Mouse (Mus musculus) limb, embryonic 12.5 days (tissue): ENCODE data around the gene Hist1h2bh. TPM values are rescaled to one million over a fixed set of nuclear protein-coding genes. Genes with fewer than 3 reads are reported as not detected.
A peak's percentile ranks its signal among the peaks of the same experiment; 100 is the strongest.

Experiments used
- ATAC-seq: fragments of 200-750 bp; cut with Nextera tagmentation; 2 replicates; pipeline ENCODE4 v1.8.0; 2017; ENCODE audit warnings: low read depth, moderate TSS enrichment; ENCODE audit not compliant: insufficient number of reproducible peaks, insufficient read depth, low FRiP score, low TSS enrichment
- H3K27ac ChIP-seq: fragments of 300-500 bp; sonication (generic); 2 replicates; pipeline ENCODE4 v1.5.1; 2016; ENCODE audit warnings: mild to moderate bottlenecking, moderate library complexity
- H3K27me3 ChIP-seq: fragments of 300-500 bp; sonication (generic); 2 replicates; pipeline ENCODE4 v1.6.1; 2016; ENCODE audit warnings: mild to moderate bottlenecking, moderate library complexity
- H3K36me3 ChIP-seq: fragments of 300-500 bp; sonication (generic); 2 replicates; pipeline ENCODE4 v1.6.1; 2016; ENCODE audit warnings: mild to moderate bottlenecking, moderate library complexity
- H3K4me1 ChIP-seq: fragments of 300-500 bp; sonication (generic); replicated peaks from 2 replicates; pipeline ENCODE4 v1.6.1; 2016
- H3K4me2 ChIP-seq: fragments of 300-500 bp; sonication (generic); 2 replicates; pipeline ENCODE4 v1.6.1; 2016; ENCODE audit warnings: mild to moderate bottlenecking, moderate library complexity
- H3K4me3 ChIP-seq: fragments of 300-500 bp; sonication (generic); replicated peaks from 2 replicates; pipeline ENCODE4 v1.5.1; 2016; ENCODE audit warnings: mild to moderate bottlenecking
- H3K9ac ChIP-seq: fragments of 300-500 bp; sonication (generic); replicated peaks from 2 replicates; pipeline ENCODE4 v1.6.1; 2016; ENCODE audit warnings: mild to moderate bottlenecking, moderate library complexity
- H3K9me3 ChIP-seq: fragments of 300-500 bp; sonication (generic); 2 replicates; pipeline ENCODE4 v1.6.1; 2016; ENCODE audit warnings: mild to moderate bottlenecking, moderate library complexity
- WGBS: fragments of 180-500 bp; shearing (Covaris S2); methylation state at CpG from one replicate; pipeline ENCODE4 v1.1.7; 2016; 5-methylcytosine and 5-hydroxymethylcytosine counted together
- microRNA-seq: library from miRNA; unstranded; fragments of <30 nt; microRNA quantifications from one replicate; pipeline ENCODE4, GENCODE M21; 2017
- polyA plus RNA-seq: library from polyadenylated mRNA; unstranded; fragments of >200 nt; fragmentation: Nextera tagmentation; extraction: Ambion mirVana; gene quantifications from 2 replicates; pipeline ENCODE4 v1.2.1, GENCODE M21; 2016

Gene Hist1h2bh
- polyA plus RNA-seq, 1 experiment from 2014 or later, result 1.4 TPM

DNA sequence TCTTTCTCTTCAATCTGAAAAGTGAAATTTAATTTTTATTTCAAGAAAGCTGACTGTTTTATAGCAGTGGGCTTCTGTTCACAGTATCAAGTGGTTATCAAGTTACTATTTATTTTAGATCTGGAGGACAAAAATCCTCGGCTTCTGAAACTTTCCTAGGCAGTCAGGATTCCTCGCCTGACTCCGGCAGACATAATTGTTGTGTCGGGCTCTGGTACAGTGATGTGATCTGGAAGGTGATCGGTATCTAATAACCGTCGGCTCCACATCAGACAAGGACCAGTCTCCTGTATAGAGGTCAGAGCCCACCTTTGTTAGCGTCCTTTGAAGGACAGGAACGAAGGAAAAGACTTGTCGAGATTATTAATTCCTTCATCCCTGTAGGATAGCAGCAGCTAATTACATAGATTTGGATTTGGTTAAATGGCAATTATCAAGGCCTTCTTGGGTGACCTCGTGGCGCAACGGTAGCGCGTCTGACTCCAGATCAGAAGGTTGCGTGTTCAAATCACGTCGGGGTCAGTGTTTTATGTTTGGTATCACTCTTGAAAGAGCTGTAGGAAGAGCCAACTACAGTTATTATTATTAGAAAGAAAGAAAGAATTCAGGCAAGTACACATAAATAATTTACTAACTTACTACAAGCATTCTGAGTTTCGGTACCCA, 45.4 kb downstream of the Hist1h2bh start:
- WGBS, result 2% methylated on average over 19 of the region's 19 CpGs
- H3K4me2 ChIP-seq, result peak overlapping the region; percentile 57
- H3K9ac ChIP-seq, result no peak overlapping the region
- H3K9me3 ChIP-seq, result no peaks in the 10 kb centered on the region
- H3K36me3 ChIP-seq, result no peaks in the 10 kb centered on the region
- peaks cover 14% of the 10 kb centered on the region for H3K4me1 ChIP-seq
- ATAC-seq, result no peak
- peak overlapping the region; percentile 35 for H3K4me3 ChIP-seq
- H3K27ac ChIP-seq, result peak overlapping the region; percentile 69; the same call in 1 of the 2 replicates
- H3K27me3 ChIP-seq, result no peaks in the 10 kb centered on the region

DNA sequence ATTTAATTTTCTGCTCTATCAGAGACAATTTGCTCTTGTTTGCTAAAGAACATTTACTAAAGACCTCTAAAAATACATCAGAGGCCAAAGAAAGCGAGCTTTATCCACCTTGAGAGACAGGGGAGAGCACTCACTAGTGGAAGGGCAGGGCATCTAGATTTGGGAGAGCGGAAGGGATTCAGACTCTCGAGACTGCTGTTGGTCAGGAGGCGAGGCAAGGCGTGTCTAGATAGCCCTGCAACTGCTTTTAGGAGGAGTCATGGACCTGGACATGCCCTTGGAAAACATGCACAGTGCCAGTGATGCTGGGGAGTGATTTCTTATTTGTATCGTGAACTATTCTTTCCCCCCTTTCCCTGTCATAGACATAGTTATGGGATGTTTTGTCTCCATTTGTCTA, 47.7 kb downstream of the Hist1h2bh start:
- Histone ChIP-seq H3K4me2 (no peak overlapping the region), H3K9me3 (no peaks in the 10 kb centered on the region), H3K4me1 (peaks cover 19% of the 10 kb centered on the region), H3K4me3 (no peak overlapping the region), H3K36me3 (no peaks in the 10 kb centered on the region), H3K9ac (no peak overlapping the region), H3K27ac (no peak overlapping the region), H3K27me3 (0 out of 2 replicates have a peak, but pooled peaks cover 3% of the 10 kb centered on the region)
- WGBS, result 80% methylated on average over 6 of the region's 6 CpGs
- no peak for ATAC-seq

DNA sequence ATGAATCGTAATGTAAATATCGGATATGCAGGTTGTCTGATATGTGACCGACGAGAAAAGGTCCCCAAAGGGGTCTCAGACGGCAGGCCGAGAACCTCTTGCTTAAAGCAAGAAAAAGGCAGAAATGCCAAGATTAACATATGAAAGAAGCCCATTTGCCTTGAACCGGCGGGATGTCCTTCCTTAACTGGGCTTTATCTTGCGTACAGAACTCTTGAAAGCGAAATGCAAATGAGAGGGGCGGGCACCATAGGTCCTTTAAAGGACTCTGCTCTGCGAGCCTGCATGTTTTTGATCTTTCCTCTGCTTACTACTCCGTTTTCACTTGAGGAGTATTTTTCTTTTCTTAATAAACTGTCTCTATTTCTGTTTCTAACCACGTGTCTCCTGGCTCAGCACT, 51.2 kb downstream of the Hist1h2bh start:
- Histone ChIP-seq H3K27ac (no peak overlapping the region), H3K36me3 (no peaks in the 10 kb centered on the region), H3K4me1 (peaks cover 11% of the 10 kb centered on the region), H3K9me3 (no peaks in the 10 kb centered on the region), H3K27me3 (0 out of 2 replicates have a peak, but pooled peaks cover 3% of the 10 kb centered on the region), H3K9ac (no peak overlapping the region), H3K4me3 (peak overlapping the region; percentile 28), H3K4me2 (peak overlapping the region; percentile 44)
- no peak for ATAC-seq
- WGBS, result 8% methylated on average over 14 of the region's 14 CpGs

Small RNA genes within 50 kb of the gene (microRNA-seq; reads per million reads assigned to microRNA genes)
- gene Gm44297 (not detected), gene Gm44359 (not detected), gene Gm44394 (not detected), gene n-TStga1 (2.1 reads per million)

Other genes with a start within 250 kb of the Hist1h2bh start
- 70.7 and 75.5 TPM in 2 replicates for gene Zfp322a, start 174.2 kb downstream of the Hist1h2bh start, polyA plus RNA-seq
- 14.4 and 15.2 TPM in 2 replicates for gene Abt1, start 119.5 kb downstream of the Hist1h2bh start, polyA plus RNA-seq
- 0.10 and 0.12 TPM in 2 replicates for gene Btn1a1, start 77.5 kb downstream of the Hist1h2bh start, polyA plus RNA-seq
- 1.8 and 1.9 TPM in 2 replicates for gene Btn2a2, start 54.5 kb downstream of the Hist1h2bh start, polyA plus RNA-seq
- 6.0 and 9.0 TPM in 2 replicates for gene Hist1h4h, start 12.3 kb downstream of the Hist1h2bh start, polyA plus RNA-seq
- 9.8 and 16.3 TPM in 2 replicates for gene Hist1h2af, start 9.5 kb downstream of the Hist1h2bh start, polyA plus RNA-seq
- gene Hist1h3g, start 8.0 kb downstream of the Hist1h2bh start, polyA plus RNA-seq, result 10.5 and 17.3 TPM in 2 replicates
- 2.1 and 3.2 TPM in 2 replicates for gene Hist1h3f, start 660 bp upstream of the Hist1h2bh start, polyA plus RNA-seq
- gene Hist1h4f, start 8.3 kb upstream of the Hist1h2bh start, polyA plus RNA-seq, result 2.7 and 3.6 TPM in 2 replicates
- gene Hist1h1d, start 9.9 kb upstream of the Hist1h2bh start, polyA plus RNA-seq, result 0.58 and 0.80 TPM in 2 replicates
- 11.1 and 12.8 TPM in 2 replicates for gene Hist1h3e, start 19.0 kb upstream of the Hist1h2bh start, polyA plus RNA-seq
- 153 and 213 TPM in 2 replicates for gene Hist1h2ae, start 27.8 kb upstream of the Hist1h2bh start, polyA plus RNA-seq
- 16.5 and 25.4 TPM in 2 replicates for gene Hist1h2bg, start 28.0 kb upstream of the Hist1h2bh start, polyA plus RNA-seq
- 12.5 and 21.2 TPM in 2 replicates for gene Hist1h2bf, start 30.8 kb upstream of the Hist1h2bh start, polyA plus RNA-seq
- 1.9 and 2.7 TPM in 2 replicates for gene Hist1h2ad, start 31.0 kb upstream of the Hist1h2bh start, polyA plus RNA-seq
- 9.5 and 11.3 TPM in 2 replicates for gene Hist1h3d, start 32.4 kb upstream of the Hist1h2bh start, polyA plus RNA-seq
- gene Hist1h4d, start 38.2 kb upstream of the Hist1h2bh start, polyA plus RNA-seq, result 139 and 158 TPM in 2 replicates
- gene Hist1h2be, start 77.7 kb upstream of the Hist1h2bh start, polyA plus RNA-seq, result 2.2 and 3.7 TPM in 2 replicates
- gene Hist1h1e, start 79.2 kb upstream of the Hist1h2bh start, polyA plus RNA-seq, result 24.6 and 30.8 TPM in 2 replicates
- gene Hist1h2ac, start 140.6 kb upstream of the Hist1h2bh start, polyA plus RNA-seq, result 1.1 and 1.3 TPM in 2 replicates
- 29.3 and 33.7 TPM in 2 replicates for gene Hist1h2bc, start 140.8 kb upstream of the Hist1h2bh start, polyA plus RNA-seq
- not detected in 2 replicates for gene Hist1h1t, start 152.4 kb upstream of the Hist1h2bh start, polyA plus RNA-seq
- 13.4 and 18.4 TPM in 2 replicates for gene Hist1h4c, start 155.1 kb upstream of the Hist1h2bh start, polyA plus RNA-seq
- gene Hfe, start 167.5 kb upstream of the Hist1h2bh start, polyA plus RNA-seq, result 3.8 and 4.2 TPM in 2 replicates
- gene Hist1h1c, start 195.4 kb upstream of the Hist1h2bh start, polyA plus RNA-seq, result 20.1 and 21.4 TPM in 2 replicates
- 20.7 and 22.1 TPM in 2 replicates for gene Hist1h3c, start 202.2 kb upstream of the Hist1h2bh start, polyA plus RNA-seq
- gene Hist1h2bb, start 203.3 kb upstream of the Hist1h2bh start, polyA plus RNA-seq, result 6.3 and 6.7 TPM in 2 replicates
- gene Hist1h2ab, start 207.7 kb upstream of the Hist1h2bh start, polyA plus RNA-seq, result 77.8 and 92.9 TPM in 2 replicates
- gene Hist1h3b, start 208.9 kb upstream of the Hist1h2bh start, polyA plus RNA-seq, result 17.7 and 30.1 TPM in 2 replicates
- gene Hist1h4b, start 213.6 kb upstream of the Hist1h2bh start, polyA plus RNA-seq, result 9.1 and 10.7 TPM in 2 replicates
- gene Hist1h4a, start 217.8 kb upstream of the Hist1h2bh start, polyA plus RNA-seq, result 1.2 and 1.4 TPM in 2 replicates
- gene Hist1h3a, start 219.0 kb upstream of the Hist1h2bh start, polyA plus RNA-seq, result 11.9 and 12.8 TPM in 2 replicates
- gene Hist1h1a, start 220.3 kb upstream of the Hist1h2bh start, polyA plus RNA-seq, result 6.3 and 7.4 TPM in 2 replicates
- 0.16 TPM in 1 of 2 replicates, not detected in the other for gene Trim38, start 226.5 kb upstream of the Hist1h2bh start, polyA plus RNA-seq